Mouse (Mus musculus) heart, embryonic 12.5 days (tissue): ENCODE measurements around the gene Xrcc3. TPM values are rescaled to one million over a fixed set of nuclear protein-coding genes. Genes with fewer than 3 reads are reported as not detected.

ENCODE experiments used
- ATAC-seq: fragments of 200-750 bp; cut with Nextera tagmentation; 2 replicates; pipeline ENCODE4 v1.8.0; 2017; ENCODE audit warnings: moderate TSS enrichment, moderate library complexity; ENCODE audit not compliant: insufficient number of reproducible peaks, low FRiP score
- H3K27ac ChIP-seq: fragments of 300-500 bp; sonication (generic); 2 replicates; pipeline ENCODE4 v1.5.1; 2016; ENCODE audit warnings: mild to moderate bottlenecking, moderate library complexity; ENCODE audit not compliant: poor library complexity, severe bottlenecking
- H3K27me3 ChIP-seq: fragments of 300-500 bp; sonication (generic); replicated peaks from 2 replicates; pipeline ENCODE4 v1.6.1; 2016; ENCODE audit warnings: mild to moderate bottlenecking, moderate library complexity
- H3K36me3 ChIP-seq: fragments of 300-500 bp; sonication (generic); 2 replicates; pipeline ENCODE4 v1.6.1; 2016; ENCODE audit warnings: mild to moderate bottlenecking, moderate library complexity
- H3K4me1 ChIP-seq: fragments of 300-500 bp; sonication (generic); replicated peaks from 2 replicates; pipeline ENCODE4 v1.6.1; 2016; ENCODE audit warnings: mild to moderate bottlenecking
- H3K4me2 ChIP-seq: fragments of 300-500 bp; sonication (generic); 2 replicates; pipeline ENCODE4 v1.6.1; 2016; ENCODE audit warnings: mild to moderate bottlenecking, moderate library complexity
- H3K4me3 ChIP-seq: fragments of 300-500 bp; sonication (generic); 2 replicates; pipeline ENCODE4 v1.5.1; 2016; ENCODE audit warnings: mild to moderate bottlenecking
- H3K9ac ChIP-seq: fragments of 300-500 bp; sonication (generic); 2 replicates; pipeline ENCODE4 v1.6.1; 2016; ENCODE audit warnings: mild to moderate bottlenecking, moderate library complexity
- H3K9me3 ChIP-seq: fragments of 300-500 bp; sonication (generic); replicated peaks from 2 replicates; pipeline ENCODE4 v1.6.1; 2016; ENCODE audit warnings: mild to moderate bottlenecking, moderate library complexity
- WGBS: fragments of 180-500 bp; shearing (Covaris S2); methylation state at CpG from one replicate; pipeline ENCODE4 v1.1.7; 2016; 5-methylcytosine and 5-hydroxymethylcytosine counted together
- polyA plus RNA-seq: library from polyadenylated mRNA; unstranded; fragments of >200 nt; fragmentation: Nextera tagmentation; extraction: Ambion mirVana; gene quantifications from 2 replicates; pipeline ENCODE4 v1.2.1, GENCODE M21; 2016

Xrcc3 gene
- polyA plus RNA-seq, 1 experiment from 2014 or later: 6.1 TPM

GRCm38 (mm10) chr12:111814769-111815762 lies 1.4 kb upstream of the Xrcc3 start:
- Histone ChIP-seq H3K9ac (peak overlapping the region; percentile 78), H3K4me3 (peak overlapping the region; percentile 77), H3K9me3 (no peaks in the 10 kb centered on the region), H3K4me2 (peak overlapping the region; percentile 86), H3K4me1 (peaks cover 57% of the 10 kb centered on the region), H3K36me3 (peaks cover 10% of the 10 kb centered on the region), H3K27me3 (no peaks in the 10 kb centered on the region), H3K27ac (peak overlapping the region; percentile 94)
- WGBS: 22% methylated on average over 19 of the region's 19 CpGs
- no peak for ATAC-seq

DNA sequence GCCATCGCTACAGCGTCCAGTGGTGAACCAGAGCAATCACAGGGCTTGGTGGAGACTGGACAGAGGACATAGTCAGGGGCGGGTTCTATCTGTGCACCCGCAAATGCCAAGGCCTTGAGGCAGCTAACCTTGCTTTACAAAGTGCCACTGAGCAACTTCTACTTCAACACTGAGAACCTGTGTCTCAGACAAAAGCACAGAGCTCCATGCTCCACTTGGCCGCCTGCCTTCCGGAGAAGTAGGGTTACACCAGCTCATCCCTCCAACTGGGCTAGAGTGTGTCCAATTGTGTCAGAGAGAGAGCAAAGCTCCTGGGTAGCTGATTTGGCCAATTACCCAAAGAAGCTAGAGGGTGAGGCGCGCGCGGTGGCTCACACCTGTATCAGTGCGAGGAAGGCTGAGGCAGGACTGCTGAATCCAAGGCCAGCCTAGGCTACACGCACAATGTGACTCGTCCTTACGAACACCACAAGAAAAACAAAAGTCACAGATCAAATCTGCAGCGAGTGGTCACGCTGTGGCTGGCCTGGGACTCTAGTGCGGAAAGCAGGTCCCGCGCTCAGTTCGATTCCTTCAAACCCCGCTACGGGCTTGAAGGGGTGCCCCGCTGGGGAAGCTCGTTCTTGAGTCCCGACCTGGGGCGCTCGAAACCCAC lies 435 bp downstream of the Xrcc3 start:
- Histone ChIP-seq H3K9me3 (no peaks in the 10 kb centered on the region), H3K27ac (peak overlapping the region; percentile 15; the same call in 1 of the 2 replicates), H3K9ac (peak overlapping the region; percentile 81), H3K4me3 (peak overlapping the region; percentile 77), H3K4me2 (peak overlapping the region; percentile 93), H3K36me3 (peaks cover 17% of the 10 kb centered on the region), H3K27me3 (no peaks in the 10 kb centered on the region), H3K4me1 (peaks cover 56% of the 10 kb centered on the region)
- 6% methylated on average over 27 of the region's 27 CpGs for WGBS
- no peak for ATAC-seq

- Histone ChIP-seq H3K27me3 (no peaks in the 10 kb centered on the region), H3K4me1 (peaks cover 53% of the 10 kb centered on the region), H3K27ac (no peak overlapping the region), H3K9me3 (no peaks in the 10 kb centered on the region), H3K36me3 (peaks cover 23% of the 10 kb centered on the region), H3K4me3 (peak overlapping the region; percentile 77), H3K4me2 (peak overlapping the region; percentile 93), H3K9ac (peak overlapping the region; percentile 81; the same call in 1 of the 2 replicates)
- WGBS: 67% methylated on average over 12 of the region's 12 CpGs
- ATAC-seq: no peak
Measured at GRCm38 (mm10) chr12:111812611-111813010, 1.1 kb downstream of the Xrcc3 start.

DNA sequence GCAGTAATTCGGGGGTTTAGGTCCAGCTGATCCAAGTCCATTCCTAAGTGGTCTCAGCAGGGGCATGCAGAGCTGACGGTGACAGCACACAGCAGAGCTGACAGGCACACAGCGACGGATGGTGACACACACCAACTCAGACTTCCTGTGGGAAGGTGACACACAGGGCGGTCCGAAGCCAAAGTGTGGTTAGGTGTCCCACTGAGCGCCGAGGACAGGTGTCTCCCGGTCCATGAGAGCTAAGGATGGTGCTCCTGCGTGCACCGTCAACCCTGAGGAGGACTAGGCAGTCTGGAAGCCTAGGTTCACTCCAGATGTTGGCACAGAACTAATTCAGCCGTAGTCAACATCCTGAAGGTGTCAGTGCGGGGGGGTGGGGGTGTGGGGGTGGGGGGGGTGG lies 1.6 kb downstream of the Xrcc3 start:
- Histone ChIP-seq H3K27ac (no peak overlapping the region), H3K27me3 (no peaks in the 10 kb centered on the region), H3K9me3 (no peaks in the 10 kb centered on the region), H3K9ac (no peak overlapping the region), H3K4me2 (no peak overlapping the region), H3K4me3 (no peak overlapping the region), H3K4me1 (peaks cover 50% of the 10 kb centered on the region), H3K36me3 (peaks cover 27% of the 10 kb centered on the region)
- 89% methylated on average over 13 of the region's 13 CpGs for WGBS
- no peak for ATAC-seq

GRCm38 (mm10) chr12:111809762-111810161 lies 3.9 kb downstream of the Xrcc3 start:
- WGBS: 8% methylated on average over 9 of the region's 9 CpGs
- H3K27me3 ChIP-seq: no peaks in the 10 kb centered on the region
- peak overlapping the region; percentile 13; the same call in 1 of the 2 replicates for H3K27ac ChIP-seq
- H3K36me3 ChIP-seq: peaks cover 49% of the 10 kb centered on the region
- H3K4me3 ChIP-seq: no peak overlapping the region
- H3K4me1 ChIP-seq: peaks cover 27% of the 10 kb centered on the region
- no peaks in the 10 kb centered on the region for H3K9me3 ChIP-seq
- peak overlapping the region; percentile 49; the same call in 1 of the 2 replicates for H3K9ac ChIP-seq
- ATAC-seq: peak; percentile 19; the same call in 1 of the 2 replicates
- H3K4me2 ChIP-seq: peak overlapping the region; percentile 23

DNA sequence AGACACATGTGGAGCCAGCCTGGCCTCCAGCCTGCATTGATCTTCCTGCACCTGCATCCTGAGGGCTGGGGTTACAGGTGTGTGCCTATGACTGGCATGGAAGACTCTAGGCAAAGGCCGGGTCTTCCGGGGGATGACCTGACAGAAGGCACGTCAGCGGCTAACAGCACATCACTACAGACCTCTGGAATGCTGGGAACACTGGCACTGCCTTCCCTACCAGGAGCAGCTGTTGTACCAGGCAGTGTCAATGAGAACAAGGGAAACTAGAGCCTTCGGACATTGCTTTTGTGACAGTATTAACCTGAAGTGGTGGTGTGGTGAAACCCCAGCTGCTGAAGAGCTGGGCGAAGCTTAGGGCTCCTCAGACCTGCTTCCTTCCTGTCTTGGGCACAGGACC lies 4.9 kb downstream of the Xrcc3 start:
- no peak for ATAC-seq
- 91% methylated on average over 6 of the region's 6 CpGs for WGBS
- Histone ChIP-seq H3K4me2 (no peak overlapping the region), H3K4me1 (peaks cover 26% of the 10 kb centered on the region), H3K36me3 (peaks cover 59% of the 10 kb centered on the region), H3K27me3 (no peaks in the 10 kb centered on the region), H3K4me3 (no peak overlapping the region), H3K9me3 (no peaks in the 10 kb centered on the region), H3K27ac (peak overlapping the region; percentile 13; the same call in 1 of the 2 replicates), H3K9ac (no peak overlapping the region)

DNA sequence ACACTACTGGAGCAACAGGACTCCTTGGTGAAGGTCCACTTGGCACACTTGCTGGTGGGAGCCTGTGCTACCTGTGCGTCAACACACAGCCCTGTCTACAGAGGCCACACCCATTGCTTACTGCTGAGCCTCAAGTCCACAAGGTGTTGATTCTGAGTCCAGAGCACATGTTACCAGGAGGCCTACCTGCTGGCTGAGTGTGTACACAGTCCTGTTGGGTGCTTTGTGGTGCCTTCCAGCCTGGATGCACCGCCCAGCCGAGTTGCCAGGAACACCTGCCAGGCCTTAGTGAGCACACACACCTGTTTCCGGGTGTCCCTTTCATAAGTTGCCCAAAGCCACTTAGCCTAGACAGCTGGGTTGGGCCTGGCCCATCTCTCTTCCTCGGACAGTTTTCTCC lies 10.1 kb downstream of the Xrcc3 start:
- WGBS: 87% methylated on average over 5 of the region's 5 CpGs

GRCm38 (mm10) chr12:111800459-111801183 lies 13.1 kb downstream of the Xrcc3 start:
- H3K4me1 ChIP-seq: peaks cover 4% of the 10 kb centered on the region
- no peak overlapping the region for H3K27ac ChIP-seq
- H3K27me3 ChIP-seq: no peaks in the 10 kb centered on the region
- no peak overlapping the region for H3K9ac ChIP-seq
- no peak overlapping the region for H3K4me3 ChIP-seq
- WGBS: 71% methylated on average over 10 of the region's 10 CpGs
- ATAC-seq: no peak
- no peaks in the 10 kb centered on the region for H3K9me3 ChIP-seq
- peaks cover 93% of the 10 kb centered on the region for H3K36me3 ChIP-seq
- no peak overlapping the region for H3K4me2 ChIP-seq

More for the DNA sequence above, 10.1 kb downstream of the Xrcc3 start:
- no peaks in the 10 kb centered on the region for H3K9me3 ChIP-seq
- no peak overlapping the region for H3K9ac ChIP-seq
- peaks cover 92% of the 10 kb centered on the region for H3K36me3 ChIP-seq
- no peak overlapping the region for H3K27ac ChIP-seq
- no peak for ATAC-seq
- no peak overlapping the region for H3K4me3 ChIP-seq
- H3K27me3 ChIP-seq: no peaks in the 10 kb centered on the region
- H3K4me1 ChIP-seq: peaks cover 4% of the 10 kb centered on the region
- H3K4me2 ChIP-seq: no peak overlapping the region

DNA sequence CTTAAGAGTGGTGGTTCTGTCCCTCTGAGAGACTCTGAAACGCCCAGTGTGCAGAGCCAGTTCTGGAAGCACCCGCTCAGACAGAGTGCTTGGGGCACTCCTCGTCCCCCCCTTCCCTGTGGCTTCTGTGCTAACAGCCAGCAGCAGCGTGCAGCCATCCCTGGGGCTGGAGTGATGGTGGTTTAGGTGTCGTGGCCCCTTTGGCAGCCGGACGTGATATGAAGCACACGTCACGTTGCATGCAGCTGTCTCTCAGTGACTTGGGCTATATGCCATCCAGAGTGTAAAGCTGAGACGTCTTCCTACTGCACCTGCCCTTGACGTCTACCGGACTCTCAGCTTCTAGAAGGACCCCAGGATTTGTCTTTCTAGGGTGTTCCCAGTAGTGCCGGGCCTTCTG lies 15.2 kb downstream of the Xrcc3 start:
- 91% methylated on average over 13 of the region's 13 CpGs for WGBS
- no peak for ATAC-seq
- H3K36me3 ChIP-seq: peaks cover 93% of the 10 kb centered on the region

DNA sequence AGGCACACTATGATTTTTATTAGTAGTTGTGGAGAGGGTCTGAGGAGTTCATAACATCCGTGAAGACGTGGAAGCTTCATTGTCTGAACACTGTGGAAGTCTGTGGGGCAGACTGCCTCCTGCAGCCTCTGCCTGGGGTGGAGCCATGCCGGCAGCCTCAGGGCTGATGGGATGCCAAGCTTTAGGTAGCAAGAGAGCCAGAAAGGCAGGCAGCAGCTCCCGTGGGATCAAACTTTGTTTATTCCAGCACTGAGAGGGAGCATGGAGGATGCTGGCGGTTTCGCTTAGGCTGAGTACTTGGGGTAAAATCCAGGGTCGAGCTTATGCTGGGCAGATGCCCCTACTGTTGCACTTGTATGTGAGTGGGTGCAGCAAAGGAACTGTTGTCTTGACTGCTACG lies 16.4 kb downstream of the Xrcc3 start:
- Histone ChIP-seq H3K4me1 (peaks cover 4% of the 10 kb centered on the region), H3K36me3 (peaks cover 91% of the 10 kb centered on the region), H3K27me3 (no peaks in the 10 kb centered on the region), H3K9ac (no peak overlapping the region), H3K4me2 (no peak overlapping the region), H3K27ac (no peak overlapping the region), H3K9me3 (no peaks in the 10 kb centered on the region), H3K4me3 (no peak overlapping the region)
- 85% methylated on average over 8 of the region's 8 CpGs for WGBS
- no peak for ATAC-seq

More for the DNA sequence above, 15.2 kb downstream of the Xrcc3 start:
- Histone ChIP-seq H3K4me2 (no peak overlapping the region), H3K4me3 (no peak overlapping the region), H3K27ac (no peak overlapping the region), H3K9ac (no peak overlapping the region), H3K4me1 (peaks cover 4% of the 10 kb centered on the region), H3K27me3 (no peaks in the 10 kb centered on the region), H3K9me3 (no peaks in the 10 kb centered on the region)
